Mouse (Mus musculus) G1E (cell line): Measurements from ENCODE around the gene Col1a1.

Experiments
- CTCF ChIP-seq: IDR thresholded peaks from 2 replicates; pipeline ENCODE4 v1.5.1; 2012; ENCODE audit warnings: low read depth, low read length, inconsistent platforms, mixed read lengths
- GATA1 ChIP-seq: IDR thresholded peaks from 2 replicates; pipeline ENCODE4 v1.6.1; 2012; ENCODE audit warnings: borderline replicate concordance, low read length, inconsistent platforms, mixed read lengths
- POLR2AphosphoS5 ChIP-seq: IDR thresholded peaks from 2 replicates; pipeline ENCODE4 v1.6.1; 2012; ENCODE audit warnings: low read depth, low read length, inconsistent platforms; ENCODE audit not compliant: insufficient replicate concordance

GRCm38 (mm10) chr11:94901231-94901630 is 34.8 kb upstream of the Col1a1 start:
- TF ChIP-seq CTCF (no peak), GATA1 (no peak), POLR2AphosphoS5 (no peak)
